Mouse (Mus musculus) cerebral cortex, adult 2 months (tissue): ENCODE measurements around the gene Atp6v0d1.

Experiments used
- WGBS: fragments of 180-500 bp; shearing (Covaris S2); methylation state at CpG from one replicate; pipeline ENCODE4 v1.1.7; 2018; 5-methylcytosine and 5-hydroxymethylcytosine counted together

Atp6v0d1 gene

GRCm38 (mm10) chr8:105574741-105575140 is 8.9 kb upstream of the Atp6v0d1 start:
- 58% methylated on average over 6 of the region's 6 CpGs for WGBS

- 59% methylated on average over 9 of the region's 9 CpGs for WGBS
These were observed 6.0 kb upstream of the Atp6v0d1 start for GRCm38 (mm10) chr8:105571810-105572209.

- 26% methylated on average over 27 of the region's 27 CpGs for WGBS
These were observed 1.1 kb upstream of the Atp6v0d1 start for GRCm38 (mm10) chr8:105566703-105567595.

- under 1% methylated on average over 31 of the region's 31 CpGs for WGBS
These were observed 406 bp downstream of the Atp6v0d1 start for GRCm38 (mm10) chr8:105565401-105565881.

- WGBS, result 66% methylated on average over 9 of the region's 9 CpGs
These were observed 1.1 kb downstream of the Atp6v0d1 start for GRCm38 (mm10) chr8:105564573-105565229.

- WGBS, result 76% methylated on average over 1 of the region's 1 CpGs
These were observed 2.0 kb downstream of the Atp6v0d1 start for GRCm38 (mm10) chr8:105563871-105564270.

- 64% methylated on average over 3 of the region's 3 CpGs for WGBS
These were observed 3.0 kb downstream of the Atp6v0d1 start for GRCm38 (mm10) chr8:105562863-105563262.

GRCm38 (mm10) chr8:105555230-105555629 is 10.6 kb downstream of the Atp6v0d1 start:
- 80% methylated on average over 3 of the region's 3 CpGs for WGBS

- 65% methylated on average over 1 of the region's 1 CpGs for WGBS
These were observed 13.0 kb downstream of the Atp6v0d1 start for GRCm38 (mm10) chr8:105552824-105553223.

GRCm38 (mm10) chr8:105552032-105552431 is 13.8 kb downstream of the Atp6v0d1 start:
- 59% methylated on average over 2 of the region's 2 CpGs for whole genome bisulfite sequencing

GRCm38 (mm10) chr8:105550083-105550482 is 15.8 kb downstream of the Atp6v0d1 start:
- 74% methylated on average over 2 of the region's 2 CpGs for WGBS

- 91% methylated on average over 1 of the region's 1 CpGs for WGBS
These were observed 16.3 kb downstream of the Atp6v0d1 start for GRCm38 (mm10) chr8:105549506-105549905.

- WGBS, result 78% methylated on average over 6 of the region's 6 CpGs
These were observed 19.2 kb downstream of the Atp6v0d1 start for GRCm38 (mm10) chr8:105546384-105547350.

- WGBS, result 35% methylated on average over 3 of the region's 3 CpGs
These were observed 20.6 kb downstream of the Atp6v0d1 start for GRCm38 (mm10) chr8:105545249-105545648.

- WGBS, result 34% methylated on average over 7 of the region's 7 CpGs
These were observed 21.2 kb downstream of the Atp6v0d1 start for GRCm38 (mm10) chr8:105544544-105545205.

- 17% methylated on average over 1 of the region's 1 CpGs for WGBS
These were observed 22.1 kb downstream of the Atp6v0d1 start for GRCm38 (mm10) chr8:105543703-105544102.

- 93% methylated on average over 2 of the region's 2 CpGs for WGBS
These were observed 23.0 kb downstream of the Atp6v0d1 start for GRCm38 (mm10) chr8:105542808-105543207.

- 90% methylated on average over 3 of the region's 3 CpGs for WGBS
These were observed 23.7 kb downstream of the Atp6v0d1 start for GRCm38 (mm10) chr8:105542032-105542656.

GRCm38 (mm10) chr8:105538940-105539339 is 26.9 kb downstream of the Atp6v0d1 start:
- 83% methylated on average over 4 of the region's 4 CpGs for WGBS

- 59% methylated on average over 6 of the region's 6 CpGs for WGBS
These were observed 28.7 kb downstream of the Atp6v0d1 start for GRCm38 (mm10) chr8:105537011-105537677.
